Mouse (Mus musculus) spleen, adult 12 weeks (tissue): Measurements from ENCODE around the gene March7.

Experiments
- DNase-seq: peaks from one replicate; pipeline ENCODE4 v3.0.0; 2022; ENCODE audit warnings: low spot score

The March7 gene

GRCm38 (mm10) chr2:60214683-60215082, 5.0 kb downstream of the March7 start:
- DNase-seq = no peak

- DNase-seq = no peak
Measured at GRCm38 (mm10) chr2:60216547-60217153, 7.0 kb downstream of the March7 start.

GRCm38 (mm10) chr2:60217620-60218019, 7.9 kb downstream of the March7 start:
- no peak for DNase-seq

- DNase-seq = no peak
Measured at GRCm38 (mm10) chr2:60221236-60221635, 11.5 kb downstream of the March7 start.

GRCm38 (mm10) chr2:60221954-60222353, 12.3 kb downstream of the March7 start:
- no peak for DNase-seq

GRCm38 (mm10) chr2:60223489-60223888, 13.8 kb downstream of the March7 start:
- DNase-seq = no peak

GRCm38 (mm10) chr2:60228470-60228869, 18.8 kb downstream of the March7 start:
- DNase-seq = no peak

GRCm38 (mm10) chr2:60230361-60230760, 20.7 kb downstream of the March7 start:
- no peak for DNase-seq

- DNase-seq = no peak
Measured at GRCm38 (mm10) chr2:60233147-60233546, 23.5 kb downstream of the March7 start.

- DNase-seq = no peak
Measured at GRCm38 (mm10) chr2:60234506-60234905, 24.8 kb downstream of the March7 start.

- DNase-seq = no peak
Measured at GRCm38 (mm10) chr2:60252782-60253181, 43.1 kb downstream of the March7 start.

GRCm38 (mm10) chr2:60253506-60253905, 43.8 kb downstream of the March7 start:
- DNase-seq = no peak

- no peak for DNase-seq
Measured at GRCm38 (mm10) chr2:60256751-60257150, 47.1 kb downstream of the March7 start.

- DNase-seq = no peak
Measured at GRCm38 (mm10) chr2:60259186-60259585, 49.5 kb downstream of the March7 start.

GRCm38 (mm10) chr2:60260621-60261350, 51.1 kb downstream of the March7 start:
- no peak for DNase-seq

- no peak for DNase-seq
Measured at GRCm38 (mm10) chr2:60267567-60267966, 57.9 kb downstream of the March7 start.

GRCm38 (mm10) chr2:60269856-60270479, 60.3 kb downstream of the March7 start:
- DNase-seq = no peak

- DNase-seq = no peak
Measured at GRCm38 (mm10) chr2:60278627-60279026, 68.9 kb downstream of the March7 start.

GRCm38 (mm10) chr2:60282625-60283024, 72.9 kb downstream of the March7 start:
- DNase-seq = no peak

- no peak for DNase-seq
Measured at GRCm38 (mm10) chr2:60283208-60283750, 73.6 kb downstream of the March7 start.

- no peak for DNase-seq
Measured at GRCm38 (mm10) chr2:60283751-60284466, 74.2 kb downstream of the March7 start.

GRCm38 (mm10) chr2:60284467-60284821, 74.8 kb downstream of the March7 start, which contains the start of gene Cd302:
TSS of gene Cd302 (minus strand) at chr2:60284488.
- DNase-seq = no peak
